In genomic region chr10:79322033-79322736, GRCm38 (mm10) we compare ENCODE assay signal across 12 mouse cellular contexts. TPM values are rescaled to one million over a fixed set of nuclear protein-coding genes. Genes with fewer than 3 reads are reported as not detected.
DNase-seq lines count a peak whose midpoint lies in the region; ATAC-seq and TF ChIP-seq lines count a peak whose summit lies in the region.
"Not testable (repeated sequence)": the region's sequence is repeated elsewhere in the genome, so short reads cannot be mapped to it uniquely, and the experiment has no call there.
"Had no signal": no experiment of that assay in that cellular context is flagged by ENCODE, and none has a peak within 500 bp of the region (broad histone marks: within the 10 kb centered on the region; RNA-seq: fewer than 3 reads in every experiment).

No protein-coding gene starts in this region.

- not testable (repeated sequence) for TF ChIP-seq POLR2A in CH12.LX (IDR thresholded peaks at IDR 0.05; ENCODE audit: low read depth, low read length); liver, adult 2 months (IDR thresholded peaks at IDR 0.05; ENCODE audit: extremely low read depth, insufficient read depth, low read length); olfactory bulb, adult 2 months (IDR thresholded peaks at IDR 0.05; ENCODE audit: insufficient read depth, low read depth, low read length)

- not testable (repeated sequence) for H3K27ac ChIP-seq in CH12.LX (ENCODE audit: insufficient read depth, low read depth); heart, embryonic 16.5 days (ENCODE audit: low read length); intestine, postnatal 0 days (ENCODE audit: low read depth, low read length); liver, adult 2 months (replicated peaks; ENCODE audit: insufficient read depth, low read depth, low read length); midbrain, embryonic 11.5 days (ENCODE audit: low read depth, low read length); olfactory bulb, adult 2 months (ENCODE audit: insufficient read depth, low read depth, low read length)
- H3K27ac ChIP-seq in forebrain, embryonic 12.5 days = 0 out of 2 replicates have a peak overlapping the region, but pooled peaks have one; percentile 66

- H3K9me3 ChIP-seq in CH12.LX (replicated peaks; ENCODE audit: low read length); forebrain, embryonic 12.5 days; heart, embryonic 16.5 days (replicated peaks; ENCODE audit: control insufficient read depth, low read length); intestine, postnatal 0 days (ENCODE audit: control insufficient read depth); midbrain, embryonic 11.5 days (ENCODE audit: control insufficient read depth, low read length): not testable (repeated sequence)

- 8% methylated on average over 16 of the region's 16 CpGs for WGBS in forebrain, embryonic 12.5 days
- 3% methylated on average over 16 of the region's 16 CpGs for WGBS in heart, embryonic 16.5 days
- 4% methylated on average over 16 of the region's 16 CpGs for WGBS in intestine, postnatal 0 days
- WGBS in liver, adult 2 months = 5% methylated on average over 16 of the region's 16 CpGs
- WGBS in midbrain, embryonic 11.5 days = 4% methylated on average over 16 of the region's 16 CpGs
- WGBS in olfactory bulb, adult 2 months = 6% methylated on average over 16 of the region's 16 CpGs

- H3K4me2 ChIP-seq in CH12.LX (ENCODE audit: insufficient read depth, low read depth, poor library complexity, severe bottlenecking) = not testable (repeated sequence)
- peak overlapping the region; percentile 47 for H3K4me2 ChIP-seq in forebrain, embryonic 12.5 days
- H3K4me2 ChIP-seq in heart, embryonic 16.5 days (ENCODE audit: low read depth, low read length) = peak overlapping the region; percentile 50
- H3K4me2 ChIP-seq in intestine, postnatal 0 days (replicated peaks; ENCODE audit: low read depth) = peak overlapping the region; percentile 64
- peak overlapping the region; percentile 35; the same call in 1 of the 2 replicates for H3K4me2 ChIP-seq in midbrain, embryonic 11.5 days

- H3K36me3 ChIP-seq in CH12.LX (replicated peaks in 1 of 2; ENCODE audit: control insufficient read depth in 1 of 2, insufficient read depth in 1 of 2, low read length in 1 of 2); forebrain, embryonic 12.5 days (replicated peaks); heart, embryonic 16.5 days (ENCODE audit: control insufficient read depth, insufficient read depth); intestine, postnatal 0 days (ENCODE audit: control insufficient read depth, insufficient read depth); liver, adult 2 months (ENCODE audit: control insufficient read depth, insufficient read depth, low read length); midbrain, embryonic 11.5 days (ENCODE audit: control insufficient read depth, insufficient read depth, low read length): not testable (repeated sequence)

- not testable (repeated sequence) for H3K4me1 ChIP-seq in CH12.LX (ENCODE audit: control insufficient read depth in 1 of 2, insufficient read depth in 2 of 2); forebrain, embryonic 12.5 days; heart, embryonic 16.5 days (ENCODE audit: control insufficient read depth, insufficient read depth, low read length); intestine, postnatal 0 days (replicated peaks; ENCODE audit: control insufficient read depth, insufficient read depth, low read length); liver, adult 2 months (ENCODE audit: control insufficient read depth, insufficient read depth, low read length); midbrain, embryonic 11.5 days (ENCODE audit: control insufficient read depth, insufficient read depth, low read length); olfactory bulb, adult 2 months (ENCODE audit: control insufficient read depth, insufficient read depth, low read length)

- TF ChIP-seq EP300 in CH12.LX (IDR thresholded peaks at IDR 0.05; ENCODE audit: low read length) = not testable (repeated sequence)

- in situ Hi-C loops in CH12.LX (cut with MboI; ENCODE audit: low pct_ligation_motif_present, low pct_unique_long_range_greater_than_20kb, low sequenced_read_pairs) = not testable (repeated sequence)

- dilution Hi-C loops in CH12.LX (cut with MboI; ENCODE audit: extremely low pct_ligation_motif_present, extremely low pct_unique_long_range_greater_than_20kb, low sequenced_read_pairs) = not testable (repeated sequence)

- H3K27me3 ChIP-seq in CH12.LX (replicated peaks); forebrain, embryonic 12.5 days; heart, embryonic 16.5 days (ENCODE audit: control insufficient read depth, insufficient read depth, low read length); intestine, postnatal 0 days (replicated peaks; ENCODE audit: control insufficient read depth, insufficient read depth, low read length); liver, adult 2 months (ENCODE audit: control insufficient read depth, insufficient read depth, low read length); midbrain, embryonic 11.5 days (ENCODE audit: control insufficient read depth, insufficient read depth, low read length): not testable (repeated sequence)

- peak; percentile 0 for DNase-seq in CH12.LX (ENCODE audit: extremely low read depth)
- DNase-seq in embryo, embryonic 10 days (ENCODE audit: low spot score) = peak; percentile 5
- DNase-seq in liver, adult 2 months (ENCODE audit: extremely low read depth, low read depth, low spot score) = not testable (repeated sequence)
- DNase-seq in midbrain, embryonic 11.5 days (ENCODE audit: low spot score, missing footprints) = peak; percentile 87

- H3K9ac ChIP-seq in CH12.LX (ENCODE audit: insufficient read depth, low read depth); forebrain, embryonic 12.5 days; intestine, postnatal 0 days (ENCODE audit: low read depth, low read length); liver, adult 2 months (ENCODE audit: low read depth, low read length); midbrain, embryonic 11.5 days (ENCODE audit: low read length): not testable (repeated sequence)
- peak overlapping the region; percentile 38; the same call in 1 of the 2 replicates for H3K9ac ChIP-seq in heart, embryonic 16.5 days (ENCODE audit: low read length)

- peak; percentile 36 to 42; a peak in 2 of 4 replicates for TF ChIP-seq CTCF in CH12.LX (conservative IDR thresholded peaks at IDR 0.05 in 1 of 2, IDR thresholded peaks at IDR 0.05 in 1 of 2; ENCODE audit: low read depth in 2 of 2, low read length in 2 of 2)
- TF ChIP-seq CTCF in intestine, postnatal 0 days (IDR thresholded peaks at IDR 0.05; ENCODE audit: low read depth) = peak; percentile 61
- TF ChIP-seq CTCF in liver, adult 2 months (IDR thresholded peaks at IDR 0.05; ENCODE audit: low read depth, low read length) = 0 out of 2 replicates have a peak, but pooled peaks have one; percentile 20
- not testable (repeated sequence) for TF ChIP-seq CTCF in olfactory bulb, adult 2 months (IDR thresholded peaks at IDR 0.05; ENCODE audit: insufficient read depth, low read depth, low read length)

- peak; percentile 68; the same call in 1 of the 2 replicates for ATAC-seq in forebrain, embryonic 12.5 days (ENCODE audit: low FRiP score)
- not testable (repeated sequence) for ATAC-seq in heart, embryonic 16.5 days (replicated peaks; ENCODE audit: extremely low read depth, insufficient read depth, low FRiP score); intestine, postnatal 0 days
- peak; percentile 85 for ATAC-seq in midbrain, embryonic 11.5 days (ENCODE audit: low FRiP score)

- H3K79me2 ChIP-seq in CH12.LX (replicated peaks; ENCODE audit: control insufficient read depth, extremely low read depth, insufficient read depth, poor library complexity, severe bottlenecking); liver, adult 2 months (ENCODE audit: control insufficient read depth, insufficient read depth, low read length): not testable (repeated sequence)

- not testable (repeated sequence) for H3K4me3 ChIP-seq in CH12.LX (replicated peaks in 1 of 3; ENCODE audit: low read depth in 2 of 3, low read length in 2 of 3, poor library complexity in 1 of 3); intestine, postnatal 0 days (ENCODE audit: low read depth, low read length)
- H3K4me3 ChIP-seq in forebrain, embryonic 12.5 days (replicated peaks) = peak overlapping the region; percentile 38
- peak overlapping the region; percentile 45 for H3K4me3 ChIP-seq in heart, embryonic 16.5 days (ENCODE audit: low read length)
- peak overlapping the region; percentile 11; the same call in 1 of the 2 replicates for H3K4me3 ChIP-seq in liver, adult 2 months (ENCODE audit: insufficient read depth, low read depth, low read length)
- peak overlapping the region; percentile 23 for H3K4me3 ChIP-seq in midbrain, embryonic 11.5 days (ENCODE audit: low read depth, low read length)
- H3K4me3 ChIP-seq in olfactory bulb, adult 2 months (ENCODE audit: insufficient read depth, low read depth, low read length) = peak overlapping the region; percentile 40

- peak; percentile 17; the same call in 1 of the 2 replicates for TF ChIP-seq RAD21 in CH12.LX (IDR thresholded peaks at IDR 0.05; ENCODE audit: low read depth, low read length)

TF ChIP-seq in CH12.LX, 34 proteins besides CTCF, POLR2A, EP300 and RAD21:
- TF ChIP-seq SMC3 (IDR thresholded peaks at IDR 0.05; ENCODE audit: low read depth, low read length) = peak; percentile 22; the same call in 1 of the 2 replicates
- peak; percentile 29; the same call in 1 of the 2 replicates for TF ChIP-seq NRF1 (IDR thresholded peaks at IDR 0.05; ENCODE audit: low read depth, low read length)
TF ChIP-seq in CH12.LX: peak in this region for 2; not testable (repeated sequence) for 32.

RNA-seq across cellular contexts. Expression of gene Vmn2r82, which starts 34.1 kb away (rescaled TPM):
- total RNA-seq in CH12.LX (2012; rRNA removed) (not detected in 2 replicates), CH12.LX (2014; rRNA removed) (not detected in 2 replicates)
- polyA plus RNA-seq in CH12.LX (2012; ENCODE audit: insufficient read length, low read depth) = not detected in 2 replicates
- not detected in 2 replicates for polyA plus RNA-seq in forebrain, embryonic 12.5 days (2016; fragmentation: Nextera tagmentation; extraction: Ambion mirVana)
- polyA plus RNA-seq in heart, embryonic 16.5 days (2015; fragmentation: Nextera tagmentation; extraction: Ambion mirVana) = not detected in 2 replicates
- polyA plus RNA-seq in intestine, postnatal 0 days (2015; fragmentation: Nextera tagmentation; extraction: Ambion mirVana) = not detected in 2 replicates
- not detected in 2 replicates for total RNA-seq in liver, adult 2 months (2014; rRNA removed)
- not detected in 2 replicates for polyA plus RNA-seq in liver, adult 2 months (2012; rRNA removed)
- polyA plus RNA-seq in midbrain, embryonic 11.5 days (2014; fragmentation: Nextera tagmentation; extraction: Ambion mirVana) = not detected in 2 replicates
- polyA plus RNA-seq in olfactory bulb, adult 2 months (2012; ENCODE audit: insufficient read depth, insufficient read length, low replicate concordance, missing spikeins) = not detected in 2 replicates
- total RNA-seq: adrenal gland, postnatal 36 days; left cerebral cortex, postnatal 4 days; megakaryocyte-erythroid progenitor cell, adult 5-6 weeks had no signal
- polyA plus RNA-seq: gonadal fat pad, adult 2 months had no signal
